8 mouse cellular contexts compared by ENCODE assay signal in genomic region chrX:7675001-7675380, GRCm38 (mm10). TPM values are rescaled to one million over a fixed set of nuclear protein-coding genes. Genes with fewer than 3 reads are reported as not detected.
DNase-seq lines count a peak whose midpoint lies in the region; ATAC-seq and TF ChIP-seq lines count a peak whose summit lies in the region.

No protein-coding gene starts in this region.

- TF ChIP-seq CTCF in left cerebral cortex, adult 2 months (IDR thresholded peaks at IDR 0.05): no peak; the same call in 1 of the 2 replicates
- no peak for TF ChIP-seq CTCF in olfactory bulb, adult 2 months (IDR thresholded peaks at IDR 0.05; ENCODE audit: insufficient read depth, low read depth, low read length)

- no peak for ATAC-seq in embryonic facial prominence, embryonic 13.5 days (ENCODE audit: insufficient number of reproducible peaks, insufficient read depth, low FRiP score, low TSS enrichment, low read depth)
- ATAC-seq in limb, embryonic 12.5 days (ENCODE audit: insufficient number of reproducible peaks, insufficient read depth, low FRiP score, low TSS enrichment, low read depth): no peak

- H3K9me3 ChIP-seq in embryonic facial prominence, embryonic 13.5 days: no peaks in the 10 kb centered on the region
- 0 out of 2 replicates have a peak, but pooled peaks cover 4% of the 10 kb centered on the region for H3K9me3 ChIP-seq in limb, embryonic 12.5 days

- H3K4me1 ChIP-seq in embryonic facial prominence, embryonic 13.5 days: no peaks in the 10 kb centered on the region
- H3K4me1 ChIP-seq in limb, embryonic 12.5 days (replicated peaks): 0 out of 2 replicates have a peak, but pooled peaks cover 14% of the 10 kb centered on the region
- H3K4me1 ChIP-seq in olfactory bulb, adult 2 months (ENCODE audit: control insufficient read depth, insufficient read depth, low read length): peaks cover 11% of the 10 kb centered on the region

- peak overlapping the region; percentile 40; the same call in 1 of the 2 replicates for H3K9ac ChIP-seq in embryonic facial prominence, embryonic 13.5 days
- no peak overlapping the region for H3K9ac ChIP-seq in limb, embryonic 12.5 days (replicated peaks)

- H3K36me3 ChIP-seq in embryonic facial prominence, embryonic 13.5 days: no peaks in the 10 kb centered on the region
- H3K36me3 ChIP-seq in limb, embryonic 12.5 days: no peaks in the 10 kb centered on the region

- no peak overlapping the region for H3K27ac ChIP-seq in left cerebral cortex, adult 2 months
- peak overlapping the region; percentile 81 for H3K27ac ChIP-seq in embryonic facial prominence, embryonic 13.5 days
- peak overlapping the region; percentile 62; the same call in 1 of the 2 replicates for H3K27ac ChIP-seq in limb, embryonic 12.5 days
- H3K27ac ChIP-seq in olfactory bulb, adult 2 months (ENCODE audit: insufficient read depth, low read depth, low read length): no peak overlapping the region

- intact Hi-C loops in left cerebral cortex, adult 2 months (cut with DNase I): loop anchor here (5.0 to 10.0 kb wide), 3 partner anchors 68 to 350 kb away; partner anchors contain the start of genes Cacna1f and Ccdc22
- intact Hi-C loops in left cerebral cortex, postnatal 14 days (cut with DNase I): no loop called here
- intact Hi-C loops in left cerebral cortex, postnatal 25 days (cut with DNase I): loop anchor here (10.0 kb wide), 1 partner anchor 360 kb away; the partner anchor contains the start of gene Clcn5

- no peaks in the 10 kb centered on the region for H3K27me3 ChIP-seq in embryonic facial prominence, embryonic 13.5 days
- H3K27me3 ChIP-seq in limb, embryonic 12.5 days: no peaks in the 10 kb centered on the region

- peak overlapping the region; percentile 56 for H3K4me2 ChIP-seq in embryonic facial prominence, embryonic 13.5 days
- peak overlapping the region; percentile 50 for H3K4me2 ChIP-seq in limb, embryonic 12.5 days

- peak overlapping the region; percentile 23 for H3K4me3 ChIP-seq in left cerebral cortex, adult 2 months
- peak overlapping the region; percentile 31 for H3K4me3 ChIP-seq in embryonic facial prominence, embryonic 13.5 days
- peak overlapping the region; percentile 26; the same call in 1 of the 2 replicates for H3K4me3 ChIP-seq in limb, embryonic 12.5 days (replicated peaks)
- H3K4me3 ChIP-seq in olfactory bulb, adult 2 months (ENCODE audit: insufficient read depth, low read depth, low read length): peak overlapping the region; percentile 31

- no peak for DNase-seq in left cerebral cortex, adult 2 months (ENCODE audit: extremely low spot score in 1 of 2, low spot score in 2 of 2)
- no peak for DNase-seq in left cerebral cortex, postnatal 14 days (ENCODE audit: low spot score in 2 of 2)
- no peak for DNase-seq in natural killer cell, adult 2 months (ENCODE audit: low spot score in 2 of 2)
- no peak for DNase-seq in left cerebral cortex, postnatal 25 days (ENCODE audit: low spot score in 2 of 2)
- no peak for DNase-seq in cerebellum, postnatal 36 days

- TF ChIP-seq POLR2A in olfactory bulb, adult 2 months (IDR thresholded peaks at IDR 0.05; ENCODE audit: insufficient read depth, low read depth, low read length): no peak

- 39% methylated on average over 10 of the region's 10 CpGs for WGBS in embryonic facial prominence, embryonic 13.5 days
- 42% methylated on average over 10 of the region's 10 CpGs for WGBS in limb, embryonic 12.5 days
- WGBS in olfactory bulb, adult 2 months: 35% methylated on average over 10 of the region's 10 CpGs

RNA-seq across cellular contexts. Expression of gene Plp2, which starts 3.8 kb away (rescaled TPM):
- 1 to 10 TPM; 6.5 to 8.8 TPM for total RNA-seq in left cerebral cortex, adult 2 months (2021)
- total RNA-seq in left cerebral cortex, postnatal 14 days (2021): 10 to 100 TPM in 1 of 2 experiments, 1 to 10 TPM in 1; 9.1 to 12.4 TPM
- 100 and 115 TPM in 2 replicates for polyA plus RNA-seq in embryonic facial prominence, embryonic 13.5 days (2015; fragmentation: Nextera tagmentation; extraction: Ambion mirVana)
- polyA plus RNA-seq in limb, embryonic 12.5 days (2016; fragmentation: Nextera tagmentation; extraction: Ambion mirVana): 68.9 and 76.6 TPM in 2 replicates
- not detected in 2 replicates for polyA plus RNA-seq in olfactory bulb, adult 2 months (2012; ENCODE audit: insufficient read depth, insufficient read length, low replicate concordance, missing spikeins)
- total RNA-seq in left cerebral cortex, postnatal 25 days (2021): 1 to 10 TPM; 5.9 to 7.7 TPM

RNA-seq across cellular contexts. Expression of gene Magix, which starts 6.1 kb away (rescaled TPM):
- total RNA-seq in left cerebral cortex, adult 2 months (2021): under 1 TPM; 0.16 to 0.43 TPM
- under 1 TPM; 0.11 to 0.15 TPM for total RNA-seq in left cerebral cortex, postnatal 14 days (2021)
- polyA plus RNA-seq in embryonic facial prominence, embryonic 13.5 days (2015; fragmentation: Nextera tagmentation; extraction: Ambion mirVana): 0.66 TPM in 1 of 2 replicates, not detected in the other
- polyA plus RNA-seq in limb, embryonic 12.5 days (2016; fragmentation: Nextera tagmentation; extraction: Ambion mirVana): 0.31 TPM in 1 of 2 replicates, not detected in the other
- not detected in 2 replicates for polyA plus RNA-seq in olfactory bulb, adult 2 months (2012; ENCODE audit: insufficient read depth, insufficient read length, low replicate concordance, missing spikeins)
- under 1 TPM; 0.41 to 0.57 TPM for total RNA-seq in left cerebral cortex, postnatal 25 days (2021)

RNA-seq across cellular contexts. Expression of gene Prickle3, which starts 17.9 kb away (rescaled TPM):
- total RNA-seq in left cerebral cortex, adult 2 months (2021): 1 to 10 TPM; 1.1 to 2.4 TPM
- total RNA-seq in left cerebral cortex, postnatal 14 days (2021): 1 to 10 TPM; 1.3 to 1.8 TPM
- 9.9 and 11.8 TPM in 2 replicates for polyA plus RNA-seq in embryonic facial prominence, embryonic 13.5 days (2015; fragmentation: Nextera tagmentation; extraction: Ambion mirVana)
- polyA plus RNA-seq in limb, embryonic 12.5 days (2016; fragmentation: Nextera tagmentation; extraction: Ambion mirVana): 7.2 and 7.4 TPM in 2 replicates
- polyA plus RNA-seq in olfactory bulb, adult 2 months (2012; ENCODE audit: insufficient read depth, insufficient read length, low replicate concordance, missing spikeins): not detected in 2 replicates
- 1 to 10 TPM in 1 of 2 experiments, under 1 TPM in 1; 0.76 to 2.0 TPM for total RNA-seq in left cerebral cortex, postnatal 25 days (2021)

RNA-seq across cellular contexts. Expression of gene Gpkow, which starts 21.9 kb away (rescaled TPM):
- total RNA-seq in left cerebral cortex, adult 2 months (2021): 10 to 100 TPM; 32.9 to 34.5 TPM
- total RNA-seq in left cerebral cortex, postnatal 14 days (2021): 10 to 100 TPM; 33.7 to 34.6 TPM
- polyA plus RNA-seq in embryonic facial prominence, embryonic 13.5 days (2015; fragmentation: Nextera tagmentation; extraction: Ambion mirVana): 37.2 and 40.6 TPM in 2 replicates
- 42.9 and 43.2 TPM in 2 replicates for polyA plus RNA-seq in limb, embryonic 12.5 days (2016; fragmentation: Nextera tagmentation; extraction: Ambion mirVana)
- polyA plus RNA-seq in olfactory bulb, adult 2 months (2012; ENCODE audit: insufficient read depth, insufficient read length, low replicate concordance, missing spikeins): not detected in 2 replicates
- total RNA-seq in left cerebral cortex, postnatal 25 days (2021): 10 to 100 TPM; 33.2 to 34.0 TPM

RNA-seq across cellular contexts. Expression of gene Syp, which starts 36.7 kb away (rescaled TPM):
- total RNA-seq in left cerebral cortex, adult 2 months (2021): 1,000 to 10,000 TPM; 1,746 to 1,868 TPM
- total RNA-seq in left cerebral cortex, postnatal 14 days (2021): 1,000 to 10,000 TPM; 2,344 to 2,346 TPM
- polyA plus RNA-seq in embryonic facial prominence, embryonic 13.5 days (2015; fragmentation: Nextera tagmentation; extraction: Ambion mirVana): 2.1 and 3.3 TPM in 2 replicates
- polyA plus RNA-seq in limb, embryonic 12.5 days (2016; fragmentation: Nextera tagmentation; extraction: Ambion mirVana): 0.83 and 1.1 TPM in 2 replicates
- polyA plus RNA-seq in olfactory bulb, adult 2 months (2012; ENCODE audit: insufficient read depth, insufficient read length, low replicate concordance, missing spikeins): 236 and 474 TPM in 2 replicates
- 1,000 to 10,000 TPM; 2,020 to 2,211 TPM for total RNA-seq in left cerebral cortex, postnatal 25 days (2021)

Comparison
In these comparisons a context has a peak if more than half of its experiments do, and no peak if none do; other contexts are left out.
1. H3K27ac ChIP-seq: peak in embryonic facial prominence, embryonic 13.5 days (single experiment) and limb, embryonic 12.5 days (single experiment); none in left cerebral cortex, adult 2 months (single experiment) and olfactory bulb, adult 2 months (single experiment).
2. Peak in every context shown above with its lines, with median percentiles within 50 percentile points of each other: H3K4me3 ChIP-seq.